Mouse (Mus musculus) intestine, postnatal 0 days (tissue): ENCODE data around the gene Polrmt. TPM values are rescaled to one million over a fixed set of nuclear protein-coding genes. Genes with fewer than 3 reads are reported as not detected.
"Not testable (repeated sequence)": the region's sequence is repeated elsewhere in the genome, so short reads cannot be mapped to it uniquely, and the experiment has no call there.

ENCODE experiments used
- ATAC-seq: fragments of 200-750 bp; cut with Nextera tagmentation; 2 replicates; pipeline ENCODE4 v1.8.0; 2017; ENCODE audit warnings: mild to moderate bottlenecking, moderate TSS enrichment, moderate library complexity
- H3K27ac ChIP-seq: fragments of 300-500 bp; sonication (generic); 2 replicates; pipeline ENCODE4 v1.5.1; 2014; ENCODE audit warnings: mild to moderate bottlenecking, low read depth, low read length, moderate library complexity
- H3K27me3 ChIP-seq: fragments of 300-500 bp; sonication (generic); replicated peaks from 2 replicates; pipeline ENCODE4 v1.6.1; 2014; ENCODE audit warnings: low read length, mixed read lengths; ENCODE audit not compliant: control insufficient read depth, insufficient read depth
- H3K36me3 ChIP-seq: fragments of 300-500 bp; sonication (generic); 2 replicates; pipeline ENCODE4 v1.6.1; 2014; ENCODE audit warnings: mild to moderate bottlenecking, moderate library complexity; ENCODE audit not compliant: control insufficient read depth, insufficient read depth
- H3K4me1 ChIP-seq: fragments of 300-500 bp; sonication (generic); replicated peaks from 2 replicates; pipeline ENCODE4 v1.6.1; 2014; ENCODE audit warnings: antibody characterized with exemption, low read length, mixed read lengths; ENCODE audit not compliant: control insufficient read depth, insufficient read depth
- H3K4me2 ChIP-seq: fragments of 300-500 bp; sonication (generic); replicated peaks from 2 replicates; pipeline ENCODE4 v1.6.1; 2014; ENCODE audit warnings: low read depth, mild to moderate bottlenecking, moderate library complexity
- H3K4me3 ChIP-seq: fragments of 300-500 bp; sonication (generic); 2 replicates; pipeline ENCODE4 v1.5.1; 2014; ENCODE audit warnings: low read depth, low read length
- H3K9ac ChIP-seq: fragments of 300-500 bp; sonication (generic); 2 replicates; pipeline ENCODE4 v1.6.1; 2014; ENCODE audit warnings: mild to moderate bottlenecking, low read depth, low read length
- H3K9me3 ChIP-seq: fragments of 300-500 bp; sonication (generic); 2 replicates; pipeline ENCODE4 v1.6.1; 2016; ENCODE audit warnings: mixed run types; ENCODE audit not compliant: control insufficient read depth
- CTCF ChIP-seq: sonication (generic); IDR thresholded peaks from 2 replicates; pipeline ENCODE4 v1.5.1; 2016; ENCODE audit warnings: low read depth, mild to moderate bottlenecking, control low read depth, antibody characterized with exemption, moderate library complexity
- WGBS: fragments of 180-500 bp; shearing (Covaris S2); extraction: QIAGEN DNeasy Blood & Tissue Kit; methylation state at CpG from one replicate; pipeline ENCODE4 v1.1.7; 2014; 5-methylcytosine and 5-hydroxymethylcytosine counted together
- polyA plus RNA-seq: library from polyadenylated mRNA; unstranded; fragments of >200 nt; fragmentation: Nextera tagmentation; extraction: Ambion mirVana; gene quantifications from 2 replicates; pipeline ENCODE4 v1.2.1, GENCODE M21; 2015

The Polrmt gene
- polyA plus RNA-seq, 1 experiment from 2014 or later: 18.7 TPM

DNA sequence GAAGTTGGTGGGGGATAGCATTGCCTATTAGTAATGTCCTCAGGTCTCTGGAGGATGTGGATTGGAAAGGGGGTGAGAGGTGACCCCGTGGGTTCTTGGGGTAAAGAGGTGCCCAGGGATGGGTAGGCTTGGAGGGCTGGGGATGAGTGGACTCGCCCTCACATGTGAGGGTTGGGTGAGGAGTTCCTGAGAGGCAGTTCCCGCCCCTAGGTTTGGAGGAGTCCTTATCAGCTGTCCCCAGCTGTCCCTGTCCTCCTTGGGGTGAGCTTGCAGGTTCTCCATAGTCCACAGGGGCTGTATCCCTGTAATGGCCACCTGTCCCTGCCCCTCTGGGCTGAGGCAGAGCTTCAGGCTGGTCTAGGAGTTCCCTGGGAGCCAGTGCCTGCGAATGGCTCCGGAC lies 40.4 kb downstream of the Polrmt start:
- TF ChIP-seq CTCF: no peak
- WGBS: 63% methylated on average over 5 of the region's 5 CpGs
- no peaks in the 10 kb centered on the region for H3K27me3 ChIP-seq
- H3K9ac ChIP-seq: peak overlapping the region; percentile 26; the same call in 1 of the 2 replicates
- peak overlapping the region; percentile 85; the same call in 1 of the 2 replicates for H3K4me3 ChIP-seq
- peaks cover 10% of the 10 kb centered on the region for H3K4me1 ChIP-seq
- no peaks in the 10 kb centered on the region for H3K9me3 ChIP-seq
- peaks cover 28% of the 10 kb centered on the region for H3K36me3 ChIP-seq
- no peak for ATAC-seq
- peak overlapping the region; percentile 79 for H3K4me2 ChIP-seq
- no peak overlapping the region; the same call in 1 of the 2 replicates for H3K27ac ChIP-seq

DNA sequence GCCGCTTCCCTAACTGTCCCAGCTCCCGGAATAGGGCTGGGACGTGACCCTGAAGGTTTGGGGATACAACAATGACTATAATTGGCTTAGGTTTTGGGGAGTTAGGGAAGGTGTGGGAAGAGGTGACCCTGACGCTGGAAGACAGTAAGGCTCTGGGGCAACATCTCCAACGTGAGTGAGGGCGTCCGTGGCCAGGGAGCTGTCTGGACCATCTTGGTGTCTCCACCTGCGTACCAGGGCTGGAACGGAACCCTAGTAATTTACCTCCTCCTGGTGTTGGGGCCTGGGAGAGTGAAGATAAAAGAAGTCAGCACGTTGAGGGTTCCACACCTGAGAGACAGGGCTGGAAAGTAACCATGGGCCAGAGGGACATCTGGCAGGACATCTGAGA lies 41.4 kb downstream of the Polrmt start:
- peak overlapping the region; percentile 91 for H3K9ac ChIP-seq
- peaks cover 18% of the 10 kb centered on the region for H3K36me3 ChIP-seq
- WGBS: 2% methylated on average over 10 of the region's 10 CpGs
- no peaks in the 10 kb centered on the region for H3K27me3 ChIP-seq
- H3K4me3 ChIP-seq: peak overlapping the region; percentile 85
- no peak for ATAC-seq
- H3K9me3 ChIP-seq: no peaks in the 10 kb centered on the region
- no peak for TF ChIP-seq CTCF
- peaks cover 10% of the 10 kb centered on the region for H3K4me1 ChIP-seq
- H3K27ac ChIP-seq: peak overlapping the region; percentile 81; the same call in 1 of the 2 replicates
- peak overlapping the region; percentile 79 for H3K4me2 ChIP-seq

DNA sequence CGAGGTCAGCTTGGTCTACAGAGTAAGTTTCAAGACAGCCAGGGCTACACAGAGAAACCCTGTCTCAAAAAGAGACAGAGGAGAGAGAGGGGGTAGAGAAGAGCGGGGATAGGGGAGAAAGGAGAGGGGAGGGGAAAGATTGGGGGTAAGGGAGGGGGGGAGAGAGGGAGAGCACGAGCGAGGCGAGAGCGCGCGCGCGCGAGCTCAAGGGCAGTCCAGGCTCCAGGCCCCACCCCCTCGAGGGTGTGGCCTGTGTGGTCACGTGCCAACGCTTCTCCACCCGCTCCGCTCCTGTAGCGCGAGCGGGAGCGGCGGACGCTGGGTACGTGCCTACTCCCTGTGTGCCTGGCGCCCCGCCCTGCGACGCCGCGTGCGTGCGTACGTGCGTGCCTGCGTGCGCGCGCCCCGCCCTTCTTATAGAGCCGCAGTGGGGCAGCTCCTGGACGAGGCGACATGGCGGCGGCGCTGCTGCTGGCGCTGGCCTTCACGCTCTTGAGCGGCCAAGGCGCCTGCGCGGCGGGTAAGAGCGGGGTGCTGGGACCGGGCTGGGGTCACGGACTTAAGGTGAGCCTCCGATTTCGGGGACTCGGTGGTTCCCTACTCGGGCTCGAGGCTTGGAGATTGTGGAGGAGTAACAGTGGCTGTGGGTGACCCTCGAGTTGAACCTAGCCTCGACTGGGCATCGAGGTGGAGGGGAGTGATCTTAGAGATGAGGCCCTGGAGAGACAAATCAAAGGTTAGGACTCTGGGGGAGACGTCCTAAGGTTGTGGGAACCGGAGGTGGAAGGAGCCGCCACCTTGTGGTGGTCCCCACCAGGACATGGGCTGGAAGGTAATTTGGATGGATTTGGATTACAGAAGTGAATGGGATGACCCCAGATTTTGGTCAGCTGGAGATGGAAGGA lies 42.1 kb downstream of the Polrmt start, which contains the start of gene Bsg:
Bsg (plus strand) TSS at position 427 of the 905 bp plus-strand sequence.
- WGBS: under 1% methylated on average over 51 of the region's 65 CpGs
- H3K36me3 ChIP-seq: peaks cover 11% of the 10 kb centered on the region; the same call in 1 of the 2 replicates
- peak within 1 kb of the TSS; percentile 85 for H3K4me3 ChIP-seq
- H3K9ac ChIP-seq: peak within 1 kb of the TSS; percentile 91
- ATAC-seq: peak; percentile 97
- H3K4me2 ChIP-seq: peak within 1 kb of the TSS; percentile 79
- peak; percentile 74 for TF ChIP-seq CTCF
- H3K9me3 ChIP-seq: no peaks in the 10 kb centered on the region
- H3K27ac ChIP-seq: peak within 1 kb of the TSS; percentile 81
- H3K4me1 ChIP-seq: peaks cover 10% of the 10 kb centered on the region
- H3K27me3 ChIP-seq: no peaks in the 10 kb centered on the region

DNA sequence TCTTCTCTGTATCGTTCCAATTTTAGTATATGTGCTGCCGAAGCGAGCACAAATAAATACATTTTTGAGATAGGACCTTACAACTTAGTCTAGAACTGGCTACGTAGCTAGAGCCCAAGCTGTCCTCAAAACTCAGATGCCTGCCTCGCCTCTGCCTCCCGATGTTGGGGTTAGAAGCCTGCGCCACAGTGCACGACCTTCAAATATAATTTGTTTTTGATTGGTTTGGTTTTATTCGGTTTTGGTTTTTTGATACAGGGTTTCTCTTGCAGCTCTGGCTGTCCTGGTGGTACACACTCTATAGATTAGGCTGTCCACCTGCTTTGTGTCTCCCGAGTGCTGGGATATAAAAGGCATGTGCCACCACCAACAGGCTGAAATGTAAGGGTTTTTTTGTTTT lies 42.8 kb downstream of the Polrmt start:
- no peaks in the 10 kb centered on the region for H3K9me3 ChIP-seq
- peak overlapping the region; percentile 79 for H3K4me2 ChIP-seq
- H3K27ac ChIP-seq: no peak overlapping the region
- H3K36me3 ChIP-seq: 0 out of 2 replicates have a peak, but pooled peaks cover 3% of the 10 kb centered on the region
- 79% methylated on average over 10 of the region's 10 CpGs for WGBS
- H3K4me1 ChIP-seq: peaks cover 10% of the 10 kb centered on the region
- no peak for TF ChIP-seq CTCF
- no peaks in the 10 kb centered on the region for H3K27me3 ChIP-seq
- H3K9ac ChIP-seq: no peak overlapping the region
- H3K4me3 ChIP-seq: peak overlapping the region; percentile 85
- no peak for ATAC-seq

DNA sequence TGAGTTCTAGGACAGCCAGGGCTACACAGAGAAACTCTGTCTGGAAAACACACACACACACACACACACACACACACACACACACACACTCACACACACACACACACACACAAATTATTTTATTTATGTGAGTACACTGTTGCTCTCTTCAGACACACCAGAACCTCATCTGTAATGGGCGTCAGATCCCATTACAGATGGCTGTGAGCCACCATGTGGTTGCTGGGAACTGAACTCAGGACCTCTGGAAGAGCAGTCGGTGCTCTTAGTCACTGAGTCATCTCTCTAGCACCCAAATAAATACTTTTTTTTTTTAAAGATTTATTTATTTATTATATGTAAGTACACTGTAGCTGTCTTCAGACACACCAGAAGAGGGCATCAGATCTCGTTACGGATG lies 43.4 kb downstream of the Polrmt start:
- not testable (repeated sequence) for H3K36me3 ChIP-seq, H3K9me3 ChIP-seq, H3K27ac ChIP-seq, ATAC-seq, H3K4me2 ChIP-seq, H3K9ac ChIP-seq, H3K4me3 ChIP-seq, H3K27me3 ChIP-seq
- WGBS: 86% methylated on average over 3 of the region's 4 CpGs
- peaks cover 15% of the 10 kb centered on the region for H3K4me1 ChIP-seq

DNA sequence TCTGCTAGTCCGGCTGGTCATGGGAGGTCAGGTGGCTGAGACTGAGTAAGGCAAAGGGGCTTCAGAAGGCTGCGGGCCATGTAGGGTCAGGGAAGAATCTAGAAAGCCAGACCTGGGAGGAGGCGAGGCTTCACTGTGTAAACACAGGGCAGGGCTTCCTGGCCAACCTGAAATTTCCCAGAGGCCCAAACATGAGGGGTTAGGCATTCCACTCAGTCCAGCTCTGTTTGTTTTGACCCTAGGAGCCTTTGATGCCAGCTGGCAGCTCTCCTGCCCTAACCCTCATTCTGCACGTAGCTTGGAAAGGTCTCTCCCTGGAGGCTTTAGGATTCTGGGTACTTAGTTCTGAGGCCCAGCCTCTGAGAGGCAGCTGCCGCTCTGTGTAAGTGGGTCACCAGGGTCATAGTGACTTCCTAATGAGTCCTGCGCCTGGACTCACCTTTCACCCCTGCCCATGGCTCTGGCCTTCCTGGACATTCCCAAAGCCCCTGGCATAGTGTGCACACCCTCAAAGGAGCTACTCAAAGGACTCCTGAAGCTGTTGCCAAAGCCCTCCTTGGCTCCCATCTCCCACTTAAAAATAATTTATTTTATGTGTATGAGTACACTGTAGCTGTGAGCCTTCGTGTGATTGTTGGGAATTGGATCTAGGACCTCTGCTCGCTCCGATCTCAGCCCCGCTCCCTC lies 44.8 kb downstream of the Polrmt start:
- H3K4me2 ChIP-seq: 0 out of 2 replicates have a peak overlapping the region, but pooled peaks have one; percentile 17
- 29% methylated on average over 10 of the region's 10 CpGs for WGBS
- TF ChIP-seq CTCF: no peak
- peak overlapping the region; percentile 64; the same call in 1 of the 2 replicates for H3K27ac ChIP-seq
- ATAC-seq: no peak
- no peak overlapping the region; the same call in 1 of the 2 replicates for H3K9ac ChIP-seq
- H3K9me3 ChIP-seq: no peaks in the 10 kb centered on the region
- no peaks in the 10 kb centered on the region for H3K27me3 ChIP-seq
- H3K4me3 ChIP-seq: no peak overlapping the region
- no peaks in the 10 kb centered on the region for H3K36me3 ChIP-seq
- peaks cover 23% of the 10 kb centered on the region; the same call in 1 of the 2 replicates for H3K4me1 ChIP-seq
